8 mouse cellular contexts compared by ENCODE assay signal in genomic region chr1:180458274-180458673, GRCm38 (mm10). TPM values are rescaled to one million over a fixed set of nuclear protein-coding genes. Genes with fewer than 3 reads are reported as not detected.
A peak's percentile ranks its signal among the peaks of the same experiment; 100 is the strongest.
DNase-seq lines count a peak whose midpoint lies in the region; ATAC-seq and TF ChIP-seq lines count a peak whose summit lies in the region.
"Had no signal": no experiment of that assay in that cellular context is flagged by ENCODE, and none has a peak within 500 bp of the region (broad histone marks: within the 10 kb centered on the region; RNA-seq: fewer than 3 reads in every experiment).

No protein-coding gene starts in this region.

- no peak overlapping the region for H3K27ac ChIP-seq in limb, embryonic 11.5 days (replicated peaks; ENCODE audit: low read depth, low read length)
- H3K27ac ChIP-seq in limb, embryonic 10.5 days, result no peak overlapping the region; the same call in 1 of the 2 replicates
- H3K27ac ChIP-seq in hindbrain, embryonic 13.5 days, result 0 out of 2 replicates have a peak overlapping the region, but pooled peaks have one; percentile 8
- H3K27ac ChIP-seq: neural tube, embryonic 12.5 days had no signal

- no peak overlapping the region for H3ac ChIP-seq in myocyte (ENCODE audit: control insufficient read depth, insufficient read length)

- no peak for ATAC-seq in limb, embryonic 11.5 days (ENCODE audit: insufficient number of reproducible peaks, low FRiP score, low TSS enrichment, low read depth)
- ATAC-seq in hindbrain, embryonic 13.5 days (ENCODE audit: low FRiP score), result no peak
- ATAC-seq in monocyte, adult 5-6 weeks (replicated peaks; ENCODE audit: insufficient number of reproducible peaks, low FRiP score, low TSS enrichment, poor library complexity, severe bottlenecking), result no peak

- no peaks in the 10 kb centered on the region for H3K36me3 ChIP-seq in limb, embryonic 11.5 days (ENCODE audit: control insufficient read depth, insufficient read depth, low read length)
- H3K36me3 ChIP-seq in limb, embryonic 10.5 days, result no peaks in the 10 kb centered on the region
- H3K36me3 ChIP-seq in hindbrain, embryonic 13.5 days, result no peaks in the 10 kb centered on the region
- H3K36me3 ChIP-seq in myocyte (ENCODE audit: control insufficient read depth, insufficient read depth), result no peaks in the 10 kb centered on the region
- H3K36me3 ChIP-seq: neural tube, embryonic 12.5 days had no signal

- no peak overlapping the region for H3K4me3 ChIP-seq in limb, embryonic 11.5 days (ENCODE audit: low read depth, low read length)
- H3K4me3 ChIP-seq in limb, embryonic 10.5 days, result no peak overlapping the region
- no peak overlapping the region for H3K4me3 ChIP-seq in hindbrain, embryonic 13.5 days
- H3K4me3 ChIP-seq in myocyte, result no peak overlapping the region
- H3K4me3 ChIP-seq: neural tube, embryonic 12.5 days had no signal

- DNase-seq in limb, embryonic 11.5 days (ENCODE audit: low spot score), result peak; percentile 30
- DNase-seq in limb, embryonic 10.5 days (ENCODE audit: low spot score), result no peak
- peak; percentile 31 to 36 for DNase-seq in cerebellum, postnatal 36 days
- no peak for DNase-seq in yolk sac, embryonic 10.5 days (ENCODE audit: low spot score)

- H3K9me3 ChIP-seq in limb, embryonic 11.5 days (ENCODE audit: control insufficient read depth, low read length), result no peaks in the 10 kb centered on the region
- H3K9me3 ChIP-seq in limb, embryonic 10.5 days (replicated peaks), result no peaks in the 10 kb centered on the region
- no peaks in the 10 kb centered on the region for H3K9me3 ChIP-seq in hindbrain, embryonic 13.5 days
- H3K9me3 ChIP-seq: neural tube, embryonic 12.5 days had no signal

- 55% methylated on average over 6 of the region's 6 CpGs for WGBS in limb, embryonic 11.5 days
- WGBS in limb, embryonic 10.5 days, result 58% methylated on average over 6 of the region's 6 CpGs
- WGBS in hindbrain, embryonic 13.5 days, result 52% methylated on average over 6 of the region's 6 CpGs

- no peak overlapping the region for H3K9ac ChIP-seq in limb, embryonic 11.5 days (ENCODE audit: low read length)
- H3K9ac ChIP-seq in hindbrain, embryonic 13.5 days, result 0 out of 2 replicates have a peak overlapping the region, but pooled peaks have one; percentile 29
- H3K9ac ChIP-seq: neural tube, embryonic 12.5 days had no signal

- no peak for TF ChIP-seq POLR2A in myocyte (IDR thresholded peaks at IDR 0.05; ENCODE audit: insufficient read length, low read depth)

- H3K4me1 ChIP-seq in limb, embryonic 11.5 days (ENCODE audit: control insufficient read depth, insufficient read depth, low read length), result peaks cover 2% of the 10 kb centered on the region; the same call in 1 of the 2 replicates
- peaks cover 21% of the 10 kb centered on the region for H3K4me1 ChIP-seq in limb, embryonic 10.5 days
- H3K4me1 ChIP-seq in hindbrain, embryonic 13.5 days (replicated peaks), result peaks cover 30% of the 10 kb centered on the region

- no peak overlapping the region for H3K4me2 ChIP-seq in limb, embryonic 11.5 days (ENCODE audit: low read depth, severe bottlenecking)
- H3K4me2 ChIP-seq in hindbrain, embryonic 13.5 days, result no peak overlapping the region
- H3K4me2 ChIP-seq in myocyte (ENCODE audit: low read depth), result no peak overlapping the region
- H3K4me2 ChIP-seq: neural tube, embryonic 12.5 days had no signal

- H3K79me2 ChIP-seq in myocyte (ENCODE audit: control insufficient read depth, insufficient read depth), result no peaks in the 10 kb centered on the region

- no peaks in the 10 kb centered on the region for H3K27me3 ChIP-seq in limb, embryonic 11.5 days (ENCODE audit: control insufficient read depth, insufficient read depth, low read length)
- H3K27me3 ChIP-seq in limb, embryonic 10.5 days (ENCODE audit: low read depth, poor library complexity, severe bottlenecking), result no peaks in the 10 kb centered on the region
- no peaks in the 10 kb centered on the region for H3K27me3 ChIP-seq in hindbrain, embryonic 13.5 days
- H3K27me3 ChIP-seq in myocyte (ENCODE audit: control insufficient read depth, insufficient read depth, insufficient read length), result peaks cover 36% of the 10 kb centered on the region
- H3K27me3 ChIP-seq: neural tube, embryonic 12.5 days had no signal

TF ChIP-seq in myocyte, 11 proteins besides CTCF, POLR2A, EP300 and RAD21:
- TF ChIP-seq TCF3 (IDR thresholded peaks at IDR 0.05; ENCODE audit: insufficient read length, low read depth), result no peak
- no peak for TF ChIP-seq E2F4 (IDR thresholded peaks at IDR 0.05; ENCODE audit: insufficient read depth)
- TF ChIP-seq CEBPB (IDR thresholded peaks at IDR 0.05; ENCODE audit: insufficient read depth, poor library complexity, severe bottlenecking), result no peak
- TF ChIP-seq USF1 (IDR thresholded peaks at IDR 0.05; ENCODE audit: low read depth), result no peak
- peak in 2 of 3 experiments; percentile 19 to 71 for TF ChIP-seq MYOG (IDR thresholded peaks at IDR 0.05; ENCODE audit: control insufficient read depth in 1 of 3, insufficient read depth in 1 of 3, insufficient read length in 2 of 3, low read depth in 2 of 3)
- TF ChIP-seq MAX (IDR thresholded peaks at IDR 0.05; ENCODE audit: low read depth), result no peak
- peak; percentile 17 for TF ChIP-seq TCF12 (IDR thresholded peaks at IDR 0.05; ENCODE audit: insufficient read depth, poor library complexity, severe bottlenecking)
- TF ChIP-seq MYOD1 (IDR thresholded peaks at IDR 0.05; ENCODE audit: control insufficient read depth in 1 of 3, insufficient read length in 2 of 3, low read depth in 2 of 3), result peak in 2 of 3 experiments; percentile 41 to 43
- no peak for TF ChIP-seq POLR2AphosphoS2 (IDR thresholded peaks at IDR 0.05; ENCODE audit: insufficient read length, low read depth)
- peak; percentile 91 for TF ChIP-seq SRF (IDR thresholded peaks at IDR 0.05; ENCODE audit: control insufficient read depth, insufficient read length, low read depth)
- TF ChIP-seq REST (IDR thresholded peaks at IDR 0.05; ENCODE audit: insufficient read depth, insufficient read length), result no peak

RNA-seq across cellular contexts. Expression of gene Stum, which starts 25.0 kb away (rescaled TPM):
- polyA plus RNA-seq in limb, embryonic 11.5 days (2014; fragmentation: Nextera tagmentation; extraction: Ambion mirVana), result 0.41 and 0.93 TPM in 2 replicates
- 0.39 and 0.60 TPM in 2 replicates for polyA plus RNA-seq in limb, embryonic 10.5 days (2016; fragmentation: Nextera tagmentation; extraction: Ambion mirVana)
- polyA plus RNA-seq in hindbrain, embryonic 13.5 days (2015; fragmentation: Nextera tagmentation; extraction: Ambion mirVana), result 4.3 and 5.1 TPM in 2 replicates
- polyA plus RNA-seq in myocyte (2012; fragmentation: generic; extraction: Trizol), result 0.28 TPM
- total RNA-seq in monocyte, adult 5-6 weeks (2017), result not detected in 3 replicates

Comparison
In these comparisons a context has a peak if more than half of its experiments do, and no peak if none do; other contexts are left out.
1. DNase-seq: peak in limb, embryonic 11.5 days (single experiment) and cerebellum, postnatal 36 days (2 of 2); none in limb, embryonic 10.5 days (single experiment) and yolk sac, embryonic 10.5 days (single experiment).